Mouse (Mus musculus): ENCODE data around the gene Syt15. TPM values are rescaled to one million over a fixed set of nuclear protein-coding genes. Genes with fewer than 3 reads are reported as not detected.
A peak's percentile ranks its signal among the peaks of the same experiment; 100 is the strongest.

Syt15 gene
- total and polyA plus RNA-seq, 2 experiments from 2014 or later: 0.31 to 1.0 TPM

GRCm38 (mm10) chr14:34207996-34208395 is 11.4 kb upstream of the Syt15 start:
- no peaks in the 10 kb centered on the region for H3K36me3 ChIP-seq (replicated peaks; ENCODE audit: control insufficient read depth, insufficient read depth, low read length)
- WGBS: 78% methylated on average over 6 of the region's 6 CpGs

GRCm38 (mm10) chr14:34208651-34209050 is 10.7 kb upstream of the Syt15 start:
- no peaks in the 10 kb centered on the region for H3K36me3 ChIP-seq (replicated peaks; ENCODE audit: control insufficient read depth, insufficient read depth, low read length)
- H3K4me2 ChIP-seq (ENCODE audit: low read depth, low read length): no peak overlapping the region
- H3K4me3 ChIP-seq (ENCODE audit: low read depth, low read length): no peak overlapping the region
- H3K9me3 ChIP-seq (replicated peaks; ENCODE audit: control insufficient read depth, low read length): no peaks in the 10 kb centered on the region
- peak; percentile 43 for DNase-seq (ENCODE audit: low spot score)
- no peak for ATAC-seq (ENCODE audit: insufficient read depth, low read depth)
- H3K9ac ChIP-seq (replicated peaks; ENCODE audit: low read depth, low read length): no peak overlapping the region
- no peaks in the 10 kb centered on the region for H3K27me3 ChIP-seq (ENCODE audit: control insufficient read depth, insufficient read depth, low read length)
- 0 out of 2 replicates have a peak, but pooled peaks cover 3% of the 10 kb centered on the region for H3K4me1 ChIP-seq (ENCODE audit: control insufficient read depth, insufficient read depth)
- 38% methylated on average over 2 of the region's 2 CpGs for WGBS
- no peak for TF ChIP-seq EP300 (IDR thresholded peaks at IDR 0.05; ENCODE audit: low read depth)
- TF ChIP-seq CTCF (IDR thresholded peaks at IDR 0.05; ENCODE audit: low read depth): peak; percentile 65
- H3K27ac ChIP-seq (ENCODE audit: low read depth): no peak overlapping the region

More at GRCm38 (mm10) chr14:34207996-34208395, 11.4 kb upstream of the Syt15 start:
- H3K4me2 ChIP-seq (ENCODE audit: low read depth, low read length): no peak overlapping the region
- 0 out of 2 replicates have a peak, but pooled peaks cover 3% of the 10 kb centered on the region for H3K4me1 ChIP-seq (ENCODE audit: control insufficient read depth, insufficient read depth)
- DNase-seq (ENCODE audit: low spot score) (no peak), ATAC-seq (ENCODE audit: insufficient read depth, low read depth) (no peak)
- H3K9me3 ChIP-seq (replicated peaks; ENCODE audit: control insufficient read depth, low read length): no peaks in the 10 kb centered on the region
- no peak overlapping the region for H3K4me3 ChIP-seq (ENCODE audit: low read depth, low read length)
- no peak overlapping the region for H3K9ac ChIP-seq (replicated peaks; ENCODE audit: low read depth, low read length)
- TF ChIP-seq CTCF (IDR thresholded peaks at IDR 0.05; ENCODE audit: low read depth): no peak
- no peak for TF ChIP-seq EP300 (IDR thresholded peaks at IDR 0.05; ENCODE audit: low read depth)
- 0 out of 2 replicates have a peak, but pooled peaks cover under 1% of the 10 kb centered on the region for H3K27me3 ChIP-seq (ENCODE audit: control insufficient read depth, insufficient read depth, low read length)
- H3K27ac ChIP-seq (ENCODE audit: low read depth): no peak overlapping the region

- H3K4me1 ChIP-seq (ENCODE audit: control insufficient read depth, insufficient read depth): 0 out of 2 replicates have a peak, but pooled peaks cover 3% of the 10 kb centered on the region
- 49% methylated on average over 4 of the region's 4 CpGs for WGBS
- no peak for DNase-seq (ENCODE audit: low spot score)
Observed at GRCm38 (mm10) chr14:34209080-34209479, 10.3 kb upstream of the Syt15 start.

GRCm38 (mm10) chr14:34209942-34210341 is 9.5 kb upstream of the Syt15 start:
- Histone ChIP-seq H3K9me3 (replicated peaks; ENCODE audit: control insufficient read depth, low read length) (no peaks in the 10 kb centered on the region), H3K4me3 (ENCODE audit: low read depth, low read length) (no peak overlapping the region), H3K4me1 (ENCODE audit: control insufficient read depth, insufficient read depth) (0 out of 2 replicates have a peak, but pooled peaks cover 3% of the 10 kb centered on the region), H3K9ac (replicated peaks; ENCODE audit: low read depth, low read length) (no peak overlapping the region), H3K36me3 (replicated peaks; ENCODE audit: control insufficient read depth, insufficient read depth, low read length) (no peaks in the 10 kb centered on the region), H3K4me2 (ENCODE audit: low read depth, low read length) (no peak overlapping the region), H3K27me3 (ENCODE audit: control insufficient read depth, insufficient read depth, low read length) (no peaks in the 10 kb centered on the region), H3K27ac (ENCODE audit: low read depth) (no peak overlapping the region)
- WGBS: 86% methylated on average over 4 of the region's 4 CpGs
- TF ChIP-seq EP300 (IDR thresholded peaks at IDR 0.05; ENCODE audit: low read depth) (no peak), CTCF (IDR thresholded peaks at IDR 0.05; ENCODE audit: low read depth) (no peak)
- DNase-seq (ENCODE audit: low spot score) (no peak), ATAC-seq (ENCODE audit: insufficient read depth, low read depth) (no peak)

More at GRCm38 (mm10) chr14:34209080-34209479, 10.3 kb upstream of the Syt15 start:
- no peak for ATAC-seq (ENCODE audit: insufficient read depth, low read depth)
- no peaks in the 10 kb centered on the region for H3K9me3 ChIP-seq (replicated peaks; ENCODE audit: control insufficient read depth, low read length)
- H3K27ac ChIP-seq (ENCODE audit: low read depth): no peak overlapping the region
- no peak overlapping the region for H3K9ac ChIP-seq (replicated peaks; ENCODE audit: low read depth, low read length)
- H3K27me3 ChIP-seq (ENCODE audit: control insufficient read depth, insufficient read depth, low read length): no peaks in the 10 kb centered on the region
- H3K4me3 ChIP-seq (ENCODE audit: low read depth, low read length): no peak overlapping the region
- no peak overlapping the region for H3K4me2 ChIP-seq (ENCODE audit: low read depth, low read length)
- TF ChIP-seq EP300 (IDR thresholded peaks at IDR 0.05; ENCODE audit: low read depth) (no peak), CTCF (IDR thresholded peaks at IDR 0.05; ENCODE audit: low read depth) (no peak)
- H3K36me3 ChIP-seq (replicated peaks; ENCODE audit: control insufficient read depth, insufficient read depth, low read length): no peaks in the 10 kb centered on the region

GRCm38 (mm10) chr14:34215451-34216127 is 3.8 kb upstream of the Syt15 start:
- peak; percentile 16 for DNase-seq (ENCODE audit: low spot score)
- ATAC-seq (ENCODE audit: insufficient read depth, low read depth): no peak; the same call in 1 of the 2 replicates
- Histone ChIP-seq H3K9me3 (replicated peaks; ENCODE audit: control insufficient read depth, low read length) (no peaks in the 10 kb centered on the region), H3K27me3 (ENCODE audit: control insufficient read depth, insufficient read depth, low read length) (peaks cover 20% of the 10 kb centered on the region), H3K4me3 (ENCODE audit: low read depth, low read length) (no peak overlapping the region), H3K27ac (ENCODE audit: low read depth) (no peak overlapping the region), H3K9ac (replicated peaks; ENCODE audit: low read depth, low read length) (no peak overlapping the region), H3K4me1 (ENCODE audit: control insufficient read depth, insufficient read depth) (no peaks in the 10 kb centered on the region), H3K36me3 (replicated peaks; ENCODE audit: control insufficient read depth, insufficient read depth, low read length) (no peaks in the 10 kb centered on the region), H3K4me2 (ENCODE audit: low read depth, low read length) (no peak overlapping the region)
- TF ChIP-seq EP300 (IDR thresholded peaks at IDR 0.05; ENCODE audit: low read depth): no peak
- TF ChIP-seq CTCF (IDR thresholded peaks at IDR 0.05; ENCODE audit: low read depth): no peak
- 47% methylated on average over 6 of the region's 6 CpGs for WGBS
